Mouse (Mus musculus) embryonic stem cell, embryonic (primary cell): ENCODE data around the gene Nkd1.

ENCODE experiments used
- CTCF ChIA-PET, 4 experiments: fragments of 300-600 bp in 2 of 4; fragments of 350-600 bp in 2 of 4; sonication (Branson Sonifier 250); formaldehyde crosslinking; loops; one replicate each; lab custom pipeline; 2022; ENCODE audit warnings: inconsistent platforms in 2 of 4; lab: Charles Lee
- POLR2A ChIA-PET, 4 experiments: fragments of 300-600 bp in 2 of 4; fragments of 350-600 bp in 2 of 4; sonication (Branson Sonifier 250); formaldehyde crosslinking; loops; one replicate each; lab custom pipeline; 2022; ENCODE audit warnings: antibody characterized with exemption in 4 of 4, inconsistent platforms in 1 of 4; lab: Charles Lee

Gene Nkd1

DNA sequence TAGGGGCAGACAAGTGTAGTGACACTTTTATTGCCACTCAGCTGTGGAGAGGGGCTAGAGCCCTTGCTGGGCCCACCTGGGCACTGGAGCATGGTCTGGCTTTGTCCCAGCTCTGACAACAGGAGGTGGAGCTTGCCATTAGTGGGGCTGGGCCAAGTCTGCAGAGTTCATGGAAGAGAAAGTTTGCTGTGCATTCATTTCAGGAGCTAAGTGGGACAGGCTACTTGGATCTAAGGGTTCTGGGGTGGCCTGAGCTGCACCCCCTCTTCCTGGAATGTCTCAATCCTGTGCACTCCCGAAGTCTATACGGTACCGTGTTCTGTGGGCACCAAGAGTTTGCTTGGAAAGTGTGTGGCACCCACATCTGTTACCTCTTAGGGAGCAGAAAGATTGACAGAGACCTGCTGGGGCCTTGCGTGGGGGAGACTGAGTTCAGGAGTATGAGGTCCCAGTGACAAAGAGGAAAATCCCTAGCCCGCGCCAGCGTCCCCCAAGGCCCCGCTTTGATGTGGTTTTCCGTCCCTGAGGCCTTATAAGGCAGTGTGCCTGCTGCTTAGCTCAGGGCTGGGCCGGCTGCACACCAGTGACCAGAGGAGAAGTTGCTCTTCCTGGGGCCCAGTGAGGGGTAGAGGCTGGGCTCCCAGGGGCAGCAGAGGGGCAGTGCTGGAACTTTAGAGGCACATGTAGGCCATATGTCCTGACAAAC, 49.3 kb downstream of the Nkd1 start:
- ChIA-PET POLR2A (interaction anchor here in 1 of 4 experiments (1.0 to 1.5 kb wide), 2 partner anchors 9 to 38 kb away, joined by 3 to 4 read pairs; no protein-coding TSS in a partner anchor), CTCF (no interaction called here)

DNA sequence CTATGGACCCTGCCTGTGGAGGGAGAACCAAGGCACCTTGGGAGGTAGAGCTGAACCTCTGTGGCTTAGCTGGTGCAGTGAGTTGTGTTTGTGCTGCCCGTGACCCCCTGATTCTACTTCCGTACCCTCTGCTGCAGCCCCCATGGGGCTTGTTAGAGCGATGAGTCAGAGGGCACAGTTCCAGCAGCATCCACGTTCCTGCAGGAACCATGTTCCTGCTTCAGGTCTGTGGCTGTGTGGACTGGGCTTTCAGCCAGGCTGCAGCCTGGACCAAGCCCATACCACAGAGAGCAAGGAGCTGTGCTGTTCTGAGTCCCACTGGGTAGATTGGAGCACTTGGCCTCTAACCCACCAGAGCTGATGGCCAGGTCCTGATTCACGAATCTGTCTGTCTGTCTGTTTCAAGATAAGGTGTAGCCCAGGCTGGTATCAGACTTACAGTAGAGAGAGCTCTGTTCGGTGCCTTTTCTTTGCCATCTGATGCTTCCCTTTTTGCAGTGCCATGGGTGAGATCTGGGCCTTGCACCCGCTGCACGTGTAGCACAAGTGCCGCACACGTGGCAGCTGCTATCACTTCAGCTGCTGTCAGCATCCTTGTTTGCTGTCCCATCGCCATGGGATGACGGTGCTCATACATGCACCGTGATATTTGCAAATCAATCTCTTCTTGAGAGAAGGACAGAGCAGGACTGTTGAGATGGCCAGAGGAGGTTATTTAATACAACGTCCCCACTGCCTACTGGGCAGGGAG, 50.5 kb downstream of the Nkd1 start:
- CTCF ChIA-PET = no interaction called here
- POLR2A ChIA-PET = interaction anchor here in 1 of 4 experiments (1.5 kb wide), 1 partner anchor 8 kb away, joined by 4 read pairs; no protein-coding TSS in a partner anchor

DNA sequence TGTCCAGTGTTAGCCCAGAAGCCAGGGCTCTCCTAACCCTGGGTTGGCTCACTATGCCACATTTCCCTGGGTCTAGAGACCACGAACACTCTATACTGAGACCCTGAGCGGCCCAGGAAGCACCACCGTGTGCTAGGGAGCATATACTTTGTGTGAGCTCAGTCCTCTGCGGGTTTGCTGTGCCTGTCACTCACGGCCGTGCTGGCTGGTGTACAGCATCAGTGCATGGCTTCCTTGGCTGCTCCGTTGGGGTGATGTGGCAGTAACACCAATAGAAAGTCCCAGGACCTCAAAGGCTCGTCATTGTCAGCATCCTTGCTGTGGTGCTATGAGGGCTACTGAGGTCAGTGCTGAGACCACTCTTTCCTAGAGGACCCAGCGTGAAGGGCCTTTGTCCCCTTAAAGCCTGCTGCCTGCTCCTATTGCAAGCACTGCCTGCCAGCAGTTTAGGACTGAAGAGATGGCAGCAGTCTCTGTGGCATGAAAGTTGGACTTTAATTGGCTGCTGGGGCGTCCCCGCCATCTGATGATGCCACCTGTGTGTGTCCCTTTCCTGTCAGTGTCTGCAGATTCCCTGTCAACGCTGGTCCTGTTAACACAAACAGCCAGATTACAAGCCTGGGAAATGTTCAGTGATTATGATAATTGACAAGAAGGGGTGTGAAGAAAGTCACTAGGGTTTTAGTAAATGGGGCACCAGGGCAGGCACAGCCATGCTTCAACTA, 51.2 kb downstream of the Nkd1 start:
- CTCF ChIA-PET = no interaction called here
- POLR2A ChIA-PET = interaction anchor here in 1 of 4 experiments (1.2 kb wide), 1 partner anchor 18 kb away, joined by 3 read pairs; no protein-coding TSS in a partner anchor

DNA sequence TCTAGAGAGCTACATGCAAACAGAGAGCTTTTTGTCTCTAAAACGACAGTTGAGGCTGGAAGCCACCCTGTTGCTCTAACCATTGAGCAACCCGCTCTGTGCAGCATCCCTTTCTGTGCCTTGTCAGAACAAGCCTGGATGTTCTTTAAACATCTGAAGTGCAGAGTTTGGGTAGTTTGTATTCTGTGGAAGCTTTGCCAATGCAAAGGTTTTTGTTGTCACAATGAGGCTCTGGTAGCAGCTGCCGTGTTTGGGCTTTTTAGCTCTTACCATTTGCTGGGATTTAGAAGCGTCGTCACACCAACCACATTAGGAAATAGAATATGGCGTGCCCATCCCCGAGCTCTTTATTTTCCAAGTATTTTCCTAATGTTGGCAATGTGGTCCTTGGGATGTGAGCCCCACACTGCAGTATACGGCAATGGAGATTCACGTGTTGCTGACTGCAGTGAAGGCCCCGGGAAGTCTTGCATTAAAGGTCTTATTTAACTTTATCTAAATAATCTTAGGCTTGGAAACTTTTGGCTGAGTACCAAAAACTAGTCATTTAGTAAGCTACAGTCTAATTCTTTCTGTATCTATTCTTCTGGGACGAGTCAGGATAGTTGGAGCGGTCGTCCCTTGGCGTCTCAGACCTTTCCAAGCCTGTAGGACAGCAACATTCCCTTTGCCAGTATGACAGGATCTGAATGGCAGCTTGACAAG, 51.9 kb downstream of the Nkd1 start:
- POLR2A ChIA-PET = interaction anchor here in 1 of 4 experiments (1.2 kb wide), 1 partner anchor 19 kb away, joined by 3 read pairs; no protein-coding TSS in a partner anchor
- CTCF ChIA-PET = no interaction called here

DNA sequence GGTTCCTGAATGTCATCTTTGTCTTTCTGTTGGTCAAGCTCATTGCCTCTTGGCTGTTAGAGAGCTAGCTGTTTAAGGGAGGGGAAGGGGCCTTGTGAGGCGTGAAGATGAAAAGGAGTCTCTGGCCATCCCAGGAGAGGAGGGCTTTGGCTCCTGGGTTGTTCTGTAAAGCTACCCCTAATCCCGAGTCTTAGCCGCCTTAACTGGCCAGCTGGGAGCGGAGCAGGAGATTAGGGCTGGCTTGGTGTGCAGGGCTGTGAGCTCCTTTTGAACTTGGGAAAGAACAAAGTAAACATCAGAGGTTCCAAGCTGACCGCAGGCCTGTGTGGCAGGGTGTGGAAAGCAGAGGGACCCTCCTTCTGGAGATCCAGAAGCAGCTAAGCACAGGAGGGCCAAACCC, 53.8 kb downstream of the Nkd1 start:
- POLR2A ChIA-PET = interaction anchor here in 1 of 4 experiments (1.1 to 1.6 kb wide), 2 partner anchors 9 to 21 kb away, joined by 3 to 5 read pairs; no protein-coding TSS in a partner anchor

DNA sequence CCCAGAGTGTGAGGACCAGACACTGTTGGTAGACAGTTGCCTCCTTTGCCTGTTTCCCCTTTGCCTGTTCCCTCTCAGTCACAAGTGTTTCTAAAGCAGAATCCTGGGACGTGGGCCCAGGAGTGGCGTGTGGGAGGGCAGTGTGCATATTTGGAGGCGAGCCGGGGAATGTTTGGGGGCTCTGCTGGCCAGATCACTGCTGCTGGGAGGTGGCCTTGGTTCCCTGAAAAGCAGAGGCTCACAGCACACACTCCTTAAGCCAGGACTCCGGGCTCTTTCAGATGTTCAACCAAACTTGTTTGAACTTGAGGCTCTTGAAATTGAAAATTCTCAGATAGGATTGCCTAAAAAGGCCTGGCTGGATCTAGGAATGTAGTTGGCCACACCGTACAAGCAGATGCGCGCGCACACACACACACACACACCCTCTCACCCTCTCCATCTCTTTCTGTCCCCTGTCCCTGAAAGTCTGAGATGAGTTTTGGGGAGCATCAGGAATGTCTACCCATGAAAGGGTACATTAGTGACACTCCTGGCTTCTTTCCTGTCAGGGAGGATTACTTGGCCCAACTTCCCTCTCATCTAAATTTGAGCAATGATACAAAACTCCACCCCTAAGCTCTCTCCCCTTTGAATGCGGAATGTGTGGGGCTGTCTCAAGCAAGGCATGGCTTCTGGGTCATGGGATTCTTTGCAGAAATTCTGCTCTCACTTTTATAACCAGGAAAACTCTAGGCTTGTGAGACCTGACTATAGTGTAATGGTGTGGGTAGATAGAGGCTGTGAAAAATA, 55.4 kb downstream of the Nkd1 start:
- ChIA-PET POLR2A (interaction anchor here in 1 of 4 experiments (1.6 kb wide), 1 partner anchor 8 kb away, joined by 5 read pairs; no protein-coding TSS in a partner anchor), CTCF (no interaction called here)

More for the DNA sequence above, 53.8 kb downstream of the Nkd1 start:
- CTCF ChIA-PET = interaction anchor here in 1 of 4 experiments (0.9 kb wide), 1 partner anchor 44 kb away, joined by 3 read pairs; no protein-coding TSS in a partner anchor

DNA sequence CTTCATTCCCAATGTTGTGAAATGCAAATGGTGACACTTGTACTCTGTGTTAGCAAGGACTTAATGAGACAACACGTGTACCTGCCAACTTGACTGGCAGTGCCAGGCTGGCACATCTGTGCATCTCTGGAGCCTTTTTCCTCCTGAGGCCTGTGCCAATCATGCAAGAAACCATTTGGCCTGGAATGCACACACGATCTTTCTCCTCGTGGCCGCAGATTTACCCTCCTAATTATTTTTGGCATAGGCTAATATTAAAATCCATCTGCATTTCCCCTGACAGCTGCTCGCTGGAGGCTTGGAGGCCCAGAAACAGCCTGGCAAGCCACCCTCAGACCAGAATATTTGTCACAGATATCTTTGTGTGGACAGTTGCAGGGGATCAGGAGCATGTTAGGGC, 56.5 kb downstream of the Nkd1 start:
- ChIA-PET CTCF (interaction anchor here in 2 of 4 experiments (0.6 to 1.0 kb wide), 2 partner anchors 10 to 30 kb away, joined by 3 read pairs; no protein-coding TSS in a partner anchor), POLR2A (no interaction called here)

DNA sequence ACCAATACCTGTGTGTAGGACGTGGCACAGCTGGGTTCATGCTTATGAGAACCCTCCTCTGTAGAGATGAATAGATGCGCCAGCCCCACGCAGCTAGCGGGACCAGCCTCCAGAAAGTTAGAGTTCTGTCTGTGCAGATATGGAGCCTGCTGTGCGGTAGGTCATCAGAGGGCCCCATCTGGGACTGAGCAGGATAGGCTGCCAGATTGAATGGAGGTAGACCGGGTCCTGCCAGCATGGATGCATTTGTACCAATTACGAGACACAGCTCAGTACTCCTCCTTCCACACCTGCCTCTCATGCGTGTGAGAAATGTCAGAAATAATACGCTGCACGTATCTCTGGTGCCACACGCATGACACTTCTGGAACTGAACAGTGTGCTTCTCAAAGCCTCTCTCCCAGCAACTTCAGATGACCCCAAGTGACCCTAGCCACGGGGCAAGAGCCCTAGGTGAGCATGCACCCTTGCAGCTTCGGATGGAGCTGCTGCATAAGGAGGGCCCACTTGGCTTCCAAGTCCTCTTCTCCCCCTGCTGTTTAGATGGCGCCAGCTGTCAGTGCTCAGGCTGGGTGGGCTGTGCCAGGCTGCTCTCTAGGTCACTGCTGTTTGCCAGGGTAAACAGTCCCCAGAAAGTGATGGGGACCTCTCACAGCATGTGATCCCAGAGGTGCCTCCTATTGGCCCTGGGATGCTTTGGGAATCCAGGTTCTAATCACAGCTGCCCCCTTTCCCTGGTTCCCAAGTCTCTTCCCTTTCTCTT, 57.4 kb downstream of the Nkd1 start:
- CTCF ChIA-PET = interaction anchor here in 3 of 4 experiments (0.6 to 1.0 kb wide), 3 partner anchors 11 to 179 kb away, joined by 3 read pairs; no protein-coding TSS in a partner anchor
- POLR2A ChIA-PET = interaction anchor here in 1 of 4 experiments (1.4 kb wide), 1 partner anchor 39 kb away, joined by 3 read pairs; no protein-coding TSS in a partner anchor

DNA sequence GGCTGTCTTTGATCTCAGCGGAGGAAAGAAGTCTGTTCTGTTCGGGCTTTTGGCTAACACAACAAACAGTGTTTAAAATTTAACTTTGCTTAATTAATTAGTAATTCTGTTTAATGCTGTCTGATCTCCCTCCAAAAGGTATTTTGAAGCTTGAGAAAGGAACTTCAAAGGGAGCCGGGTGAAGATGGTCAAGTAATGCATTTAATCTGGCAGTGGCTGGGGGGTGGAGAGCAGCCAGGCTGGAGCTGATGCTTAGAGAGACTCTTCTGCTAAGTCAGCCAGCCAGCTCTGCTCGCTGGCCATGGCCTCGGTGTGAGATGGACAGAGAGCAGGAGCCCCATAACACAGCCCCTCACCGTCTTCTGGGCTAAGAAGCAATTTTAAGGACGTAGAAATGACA, 58.1 kb downstream of the Nkd1 start:
- ChIA-PET CTCF (interaction anchor here in 1 of 4 experiments (0.7 kb wide), 1 partner anchor 178 kb away, joined by 3 read pairs; no protein-coding TSS in a partner anchor), POLR2A (interaction anchor here in 1 of 4 experiments (1.1 to 1.4 kb wide), 2 partner anchors 8 to 40 kb away, joined by 3 to 4 read pairs; no protein-coding TSS in a partner anchor)

DNA sequence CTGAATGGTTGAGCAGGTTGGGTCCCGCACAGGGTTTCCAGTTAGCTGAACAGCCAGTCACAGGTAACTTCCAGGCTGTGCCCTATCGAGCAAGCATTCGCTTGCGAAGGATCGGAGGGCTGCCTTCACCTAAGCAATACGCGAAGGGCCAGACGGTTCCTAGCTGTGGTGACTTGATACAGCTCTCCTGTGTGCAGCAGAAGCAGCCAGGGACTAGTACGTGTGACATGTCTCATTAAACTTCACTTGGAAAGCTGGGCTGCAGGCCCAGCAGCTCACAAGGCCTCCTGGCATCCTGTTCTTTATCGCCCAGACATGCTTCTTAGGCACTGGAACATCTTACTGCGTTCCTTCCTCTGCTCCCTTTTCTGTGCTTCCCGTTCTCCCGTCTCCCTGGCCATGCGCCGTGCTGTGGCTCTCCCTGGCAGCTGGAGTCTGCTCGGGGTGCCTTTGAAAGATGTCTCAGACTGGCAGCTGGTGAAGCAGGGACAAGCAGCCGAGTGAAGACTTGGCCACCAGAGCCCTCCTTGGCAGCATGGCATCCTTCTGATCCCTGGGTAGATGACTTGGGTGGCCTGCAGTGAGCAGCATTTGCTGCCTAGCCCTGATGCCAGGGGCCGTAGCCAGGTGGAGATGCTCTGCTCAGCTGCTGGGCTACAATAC, 58.6 kb downstream of the Nkd1 start:
- ChIA-PET POLR2A (interaction anchor here in 1 of 4 experiments (1.1 kb wide), 1 partner anchor 9 kb away, joined by 4 read pairs; no protein-coding TSS in a partner anchor), CTCF (interaction anchor here in 1 of 4 experiments (0.7 kb wide), 1 partner anchor 178 kb away, joined by 3 read pairs; no protein-coding TSS in a partner anchor)

DNA sequence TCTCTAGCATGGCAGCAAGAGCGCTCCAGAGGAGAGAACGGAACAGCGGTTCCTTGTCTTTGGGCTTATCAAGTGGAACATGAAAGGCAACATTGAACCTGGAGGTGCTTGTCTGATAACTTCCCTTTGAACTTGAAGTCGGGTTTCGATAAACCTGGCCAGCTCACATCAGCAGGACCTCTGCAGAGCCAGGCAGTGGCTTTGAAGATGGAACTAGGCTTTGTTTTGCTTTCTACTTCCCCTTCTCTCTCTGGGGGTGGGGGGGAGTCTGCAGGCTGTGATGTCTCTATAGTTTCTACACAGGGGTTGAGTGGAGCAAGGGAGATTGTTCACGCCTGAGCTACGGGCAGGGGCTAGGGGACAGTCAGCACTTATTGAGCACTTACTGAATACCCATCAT, 59.6 kb downstream of the Nkd1 start:
- ChIA-PET CTCF (interaction anchor here in 2 of 4 experiments (0.5 to 0.6 kb wide), 2 partner anchors 401 to 1046 kb away, joined by 3 read pairs; no protein-coding TSS in a partner anchor), POLR2A (no interaction called here)

DNA sequence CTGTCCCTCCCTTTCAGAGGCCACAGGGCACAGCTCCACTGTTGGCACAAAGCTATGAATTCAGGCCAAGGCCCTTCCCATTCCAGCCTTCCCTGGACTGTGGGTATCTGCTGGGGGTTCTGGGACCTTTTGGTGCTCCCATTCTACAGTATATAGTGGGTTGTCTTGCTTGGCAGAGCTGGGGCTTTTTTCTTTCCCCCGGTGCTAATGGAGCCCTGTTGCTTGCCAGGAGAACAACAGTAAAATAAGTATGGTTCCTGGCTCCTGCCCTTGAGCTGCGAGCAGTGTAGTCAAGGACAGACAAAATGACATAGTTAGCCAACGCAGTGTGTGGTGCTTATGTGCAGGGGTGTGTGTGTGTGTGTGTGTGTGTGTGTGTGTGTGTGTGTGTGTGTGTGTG, 62.7 kb downstream of the Nkd1 start:
- ChIA-PET POLR2A (interaction anchor here in 2 of 4 experiments (0.6 to 1.7 kb wide), 2 partner anchors 8 to 63 kb away, joined by 3 to 5 read pairs; no protein-coding TSS in a partner anchor), CTCF (interaction anchor here in 1 of 4 experiments (0.7 kb wide), 1 partner anchor 221 kb away, joined by 4 read pairs; no protein-coding TSS in a partner anchor)

DNA sequence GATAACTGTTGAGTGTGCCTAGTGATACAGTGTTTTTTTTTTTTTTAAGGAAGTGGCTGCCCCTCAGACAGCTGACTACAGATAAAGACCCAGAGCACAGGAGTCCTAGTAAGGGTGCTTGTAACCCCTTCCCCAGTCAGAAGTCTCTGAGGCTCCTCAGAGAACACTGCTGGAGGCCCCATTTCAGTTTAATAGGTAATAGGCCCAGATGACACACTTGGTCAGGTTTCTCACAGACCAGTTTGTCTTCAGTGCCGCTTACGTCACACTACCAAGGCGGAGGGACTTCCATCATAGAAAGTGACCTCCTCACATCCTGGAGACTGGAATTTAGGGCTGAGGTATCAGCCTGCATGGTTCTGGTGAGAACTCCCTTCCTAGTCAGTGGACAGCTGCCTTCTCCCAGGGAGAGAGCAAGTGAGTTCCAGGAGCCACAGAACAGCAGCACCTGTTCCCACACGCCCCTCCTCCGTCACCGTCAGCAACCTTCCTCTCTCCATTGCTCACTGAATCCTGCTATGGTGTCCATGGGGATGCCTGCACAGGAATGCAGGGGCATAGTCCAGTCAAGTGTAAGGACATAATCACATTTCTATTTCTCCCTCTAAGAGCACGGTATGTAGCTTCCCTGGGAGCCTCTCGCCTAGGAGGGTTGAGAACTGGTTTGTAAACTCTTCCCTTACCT, 67.2 kb downstream of the Nkd1 start:
- POLR2A ChIA-PET = no interaction called here
- CTCF ChIA-PET = interaction anchor here in 1 of 4 experiments (0.6 kb wide), 1 partner anchor 115 kb away, joined by 4 read pairs; no protein-coding TSS in a partner anchor

DNA sequence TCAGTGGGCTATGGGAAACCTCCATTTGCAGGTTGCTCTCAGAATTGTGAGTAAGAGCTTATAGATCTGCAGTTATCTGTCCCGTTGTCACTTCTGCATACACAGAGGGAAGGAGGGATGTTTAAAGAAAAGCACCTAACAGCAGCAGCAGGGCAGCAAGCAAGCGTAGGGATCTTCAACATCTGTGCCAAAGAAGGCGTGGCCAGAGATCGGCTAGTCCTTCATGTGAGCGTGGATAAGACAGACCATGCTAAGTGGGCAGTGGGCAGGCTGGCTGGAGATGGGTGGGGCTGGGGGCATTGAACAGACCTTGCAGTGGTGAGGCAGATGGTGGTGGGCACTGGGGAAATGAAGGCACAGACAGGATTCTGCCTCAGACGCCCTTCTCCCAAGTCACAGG, 69.1 kb downstream of the Nkd1 start:
- ChIA-PET POLR2A (no interaction called here), CTCF (no interaction called here)

DNA sequence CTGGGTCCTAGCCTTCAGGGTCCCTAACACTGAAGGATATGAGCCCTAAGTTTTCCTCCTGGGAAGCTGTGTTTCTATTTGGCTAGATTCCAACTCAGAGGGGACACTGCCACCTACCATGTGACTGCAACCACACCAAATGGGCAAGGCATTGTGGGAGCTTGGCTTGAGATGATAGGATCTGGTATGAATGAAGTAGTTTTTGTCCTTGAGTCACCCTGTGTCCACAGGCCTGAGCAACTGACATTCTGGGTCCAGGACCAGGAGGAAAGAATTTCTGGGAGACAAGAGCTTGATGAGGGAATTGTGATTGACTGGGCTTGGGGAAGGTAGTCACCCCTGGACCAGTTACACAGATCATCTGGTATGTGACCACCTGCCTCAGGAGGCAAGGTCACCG, 72.8 kb downstream of the Nkd1 start:
- CTCF ChIA-PET = no interaction called here

More for the DNA sequence above, 72.8 kb downstream of the Nkd1 start:
- POLR2A ChIA-PET = interaction anchor here in 1 of 4 experiments (0.6 kb wide), 1 partner anchor 71 kb away, joined by 6 read pairs; no protein-coding TSS in a partner anchor
